Mouse (Mus musculus): ENCODE data around the gene Fcmr. TPM values are rescaled to one million over a fixed set of nuclear protein-coding genes. Genes with fewer than 3 reads are reported as not detected.

The Fcmr gene
- polyA plus RNA-seq, 1 experiment from 2014 or later = 2.0 TPM

- 0 out of 2 replicates have a peak overlapping the region, but pooled peaks have one; percentile 5 for H3K4me3 ChIP-seq (ENCODE audit: low read depth, low read length)
- no peaks in the 10 kb centered on the region for H3K9me3 ChIP-seq (ENCODE audit: control insufficient read depth)
- no peaks in the 10 kb centered on the region for H3K36me3 ChIP-seq (ENCODE audit: control insufficient read depth, insufficient read depth)
- H3K27me3 ChIP-seq (replicated peaks; ENCODE audit: control insufficient read depth, insufficient read depth, low read length) = no peaks in the 10 kb centered on the region
- no peak overlapping the region for H3K9ac ChIP-seq (ENCODE audit: low read depth, low read length)
- ATAC-seq = no peak
- H3K4me2 ChIP-seq (replicated peaks; ENCODE audit: low read depth) = peak overlapping the region; percentile 40
- no peak for TF ChIP-seq CTCF (IDR thresholded peaks at IDR 0.05; ENCODE audit: low read depth)
- 0 out of 2 replicates have a peak, but pooled peaks cover 5% of the 10 kb centered on the region for H3K4me1 ChIP-seq (replicated peaks; ENCODE audit: control insufficient read depth, insufficient read depth, low read length)
- H3K27ac ChIP-seq (ENCODE audit: low read depth, low read length) = no peak overlapping the region
- 67% methylated on average over 4 of the region's 4 CpGs for WGBS
These were observed 36.8 kb upstream of the Fcmr start for GRCm38 (mm10) chr1:130828656-130829055.

- Histone ChIP-seq H3K27me3 (replicated peaks; ENCODE audit: control insufficient read depth, insufficient read depth, low read length) (no peaks in the 10 kb centered on the region), H3K27ac (ENCODE audit: low read depth, low read length) (0 out of 2 replicates have a peak overlapping the region, but pooled peaks have one; percentile 1), H3K4me3 (ENCODE audit: low read depth, low read length) (no peak overlapping the region), H3K4me2 (replicated peaks; ENCODE audit: low read depth) (no peak overlapping the region; the same call in 1 of the 2 replicates), H3K4me1 (replicated peaks; ENCODE audit: control insufficient read depth, insufficient read depth, low read length) (0 out of 2 replicates have a peak, but pooled peaks cover 5% of the 10 kb centered on the region), H3K9me3 (ENCODE audit: control insufficient read depth) (no peaks in the 10 kb centered on the region), H3K36me3 (ENCODE audit: control insufficient read depth, insufficient read depth) (no peaks in the 10 kb centered on the region), H3K9ac (ENCODE audit: low read depth, low read length) (no peak overlapping the region)
- ATAC-seq = no peak
- WGBS = 47% methylated on average over 8 of the region's 8 CpGs
- TF ChIP-seq CTCF (IDR thresholded peaks at IDR 0.05; ENCODE audit: low read depth) = no peak
These were observed 35.3 kb upstream of the Fcmr start for GRCm38 (mm10) chr1:130829906-130830830.

GRCm38 (mm10) chr1:130832230-130833149, 33.0 kb upstream of the Fcmr start:
- Histone ChIP-seq H3K4me3 (ENCODE audit: low read depth, low read length) (no peak overlapping the region), H3K27ac (ENCODE audit: low read depth, low read length) (peak overlapping the region; percentile 74), H3K36me3 (ENCODE audit: control insufficient read depth, insufficient read depth) (no peaks in the 10 kb centered on the region), H3K4me2 (replicated peaks; ENCODE audit: low read depth) (no peak overlapping the region), H3K9me3 (ENCODE audit: control insufficient read depth) (no peaks in the 10 kb centered on the region), H3K4me1 (replicated peaks; ENCODE audit: control insufficient read depth, insufficient read depth, low read length) (no peaks in the 10 kb centered on the region), H3K9ac (ENCODE audit: low read depth, low read length) (no peak overlapping the region), H3K27me3 (replicated peaks; ENCODE audit: control insufficient read depth, insufficient read depth, low read length) (no peaks in the 10 kb centered on the region)
- 37% methylated on average over 5 of the region's 5 CpGs for WGBS
- TF ChIP-seq CTCF (IDR thresholded peaks at IDR 0.05; ENCODE audit: low read depth) = no peak
- peak; percentile 90 for ATAC-seq

DNA sequence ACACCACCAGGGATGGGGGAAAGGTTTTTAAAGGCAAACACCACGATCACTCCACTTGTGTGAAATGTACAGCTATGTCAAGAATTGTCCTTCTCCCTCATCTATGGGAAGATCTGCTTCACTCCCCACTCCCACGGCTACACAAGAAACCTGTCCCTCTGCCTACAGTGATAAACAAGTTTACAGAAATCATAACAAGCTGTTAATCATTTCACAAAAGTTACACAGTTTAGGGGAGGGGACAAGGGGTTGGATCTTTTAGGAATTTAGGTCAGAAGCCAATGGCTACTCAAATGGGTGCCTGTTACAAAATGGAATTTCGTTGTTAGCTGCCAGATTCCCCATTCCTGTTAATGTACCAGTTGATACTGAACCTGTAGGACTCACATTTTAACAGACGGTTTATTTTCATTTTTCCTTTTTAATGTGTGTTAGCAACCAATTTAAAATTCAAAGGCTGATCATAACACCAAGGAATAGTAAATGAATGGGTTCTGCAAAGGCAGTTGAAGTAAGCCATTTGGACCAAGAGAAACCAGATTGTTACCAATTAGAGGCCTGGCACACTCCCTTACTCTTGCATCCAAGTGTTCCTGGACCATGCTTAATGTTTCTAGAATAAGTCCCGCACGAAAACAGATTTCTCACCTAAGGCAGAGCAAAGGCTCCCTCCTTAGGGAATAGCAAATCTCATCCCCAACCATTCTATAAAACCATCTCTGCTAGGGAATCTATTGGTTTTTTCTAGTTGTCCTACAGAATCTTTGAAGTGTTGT, 30.1 kb upstream of the Fcmr start:
- ATAC-seq = no peak

DNA sequence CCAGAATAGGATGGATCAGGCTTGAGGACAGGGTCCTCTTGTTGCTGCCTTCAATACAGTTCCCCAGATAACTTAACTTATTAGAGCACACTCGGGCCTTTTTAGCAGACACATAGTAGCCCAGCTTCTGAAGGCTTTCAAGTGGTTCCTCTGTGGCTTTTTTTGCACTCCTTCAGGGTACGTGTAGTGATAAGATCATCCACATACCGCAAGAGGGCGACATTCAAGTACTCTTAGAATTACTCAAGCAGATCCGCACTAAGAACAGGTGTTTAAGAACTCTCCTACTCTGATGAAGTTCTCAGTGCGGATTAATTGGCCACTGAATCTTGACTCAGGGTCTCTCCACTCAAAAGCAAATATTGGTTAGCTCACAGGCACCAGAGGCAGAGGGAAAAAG, 27.2 kb upstream of the Fcmr start:
- H3K4me2 ChIP-seq (replicated peaks; ENCODE audit: low read depth) = no peak overlapping the region
- H3K27me3 ChIP-seq (replicated peaks; ENCODE audit: control insufficient read depth, insufficient read depth, low read length) = no peaks in the 10 kb centered on the region
- TF ChIP-seq CTCF (IDR thresholded peaks at IDR 0.05; ENCODE audit: low read depth) = peak; percentile 59
- H3K9me3 ChIP-seq (ENCODE audit: control insufficient read depth) = no peaks in the 10 kb centered on the region
- no peaks in the 10 kb centered on the region for H3K36me3 ChIP-seq (ENCODE audit: control insufficient read depth, insufficient read depth)
- ATAC-seq = no peak
- no peaks in the 10 kb centered on the region; the same call in 1 of the 2 replicates for H3K4me1 ChIP-seq (replicated peaks; ENCODE audit: control insufficient read depth, insufficient read depth, low read length)
- H3K4me3 ChIP-seq (ENCODE audit: low read depth, low read length) = no peak overlapping the region
- 62% methylated on average over 6 of the region's 6 CpGs for WGBS
- no peak overlapping the region for H3K9ac ChIP-seq (ENCODE audit: low read depth, low read length)
- no peak overlapping the region for H3K27ac ChIP-seq (ENCODE audit: low read depth, low read length)

More for the DNA sequence above, 30.1 kb upstream of the Fcmr start:
- Histone ChIP-seq H3K27ac (ENCODE audit: low read depth, low read length) (no peak overlapping the region), H3K4me1 (replicated peaks; ENCODE audit: control insufficient read depth, insufficient read depth, low read length) (no peaks in the 10 kb centered on the region; the same call in 1 of the 2 replicates), H3K4me3 (ENCODE audit: low read depth, low read length) (no peak overlapping the region), H3K4me2 (replicated peaks; ENCODE audit: low read depth) (no peak overlapping the region), H3K9me3 (ENCODE audit: control insufficient read depth) (no peaks in the 10 kb centered on the region), H3K36me3 (ENCODE audit: control insufficient read depth, insufficient read depth) (no peaks in the 10 kb centered on the region), H3K27me3 (replicated peaks; ENCODE audit: control insufficient read depth, insufficient read depth, low read length) (no peaks in the 10 kb centered on the region), H3K9ac (ENCODE audit: low read depth, low read length) (no peak overlapping the region)
- 74% methylated on average over 6 of the region's 6 CpGs for WGBS
- TF ChIP-seq CTCF (IDR thresholded peaks at IDR 0.05; ENCODE audit: low read depth) = no peak

Data from intestine, postnatal 0 days (tissue).